Mouse (Mus musculus) cerebellum, adult 2 months (tissue): ENCODE measurements around the gene Fam187b.

Experiments used
- CTCF ChIP-seq: fragments of 200-500 bp; IDR thresholded peaks from 2 replicates; pipeline ENCODE4 v1.5.1; 2011; ENCODE audit warnings: low read depth, mild to moderate bottlenecking, control low read depth, low read length, moderate library complexity, borderline replicate concordance; ENCODE audit not compliant: insufficient read depth
- POLR2A ChIP-seq: fragments of 200-500 bp; IDR thresholded peaks from 2 replicates; pipeline ENCODE4 v1.6.1; 2011; ENCODE audit warnings: low read length, control low read depth, borderline replicate concordance; ENCODE audit not compliant: insufficient read depth

- TF ChIP-seq CTCF: no peak
- TF ChIP-seq POLR2A: no peak
Measured at GRCm38 (mm10) chr7:30958109-30958865, 15.3 kb upstream of the Fam187b start.
